Mouse (Mus musculus) midbrain, embryonic 13.5 days (tissue): ENCODE measurements around the gene Synj2bp. TPM values are rescaled to one million over a fixed set of nuclear protein-coding genes. Genes with fewer than 3 reads are reported as not detected.
"Not testable (repeated sequence)": the region's sequence is repeated elsewhere in the genome, so short reads cannot be mapped to it uniquely, and the experiment has no call there.

Experiments used
- ATAC-seq: fragments of 200-750 bp; cut with Nextera tagmentation; 2 replicates; pipeline ENCODE4 v1.8.0; 2017; ENCODE audit warnings: mild to moderate bottlenecking, moderate TSS enrichment, moderate library complexity
- H3K27ac ChIP-seq: fragments of 300-500 bp; sonication (generic); 2 replicates; pipeline ENCODE4 v1.5.1; 2015; ENCODE audit warnings: inconsistent platforms, mild to moderate bottlenecking, moderate library complexity
- H3K27me3 ChIP-seq: fragments of 300-500 bp; sonication (generic); 2 replicates; pipeline ENCODE4 v1.6.1; 2015; ENCODE audit warnings: mild to moderate bottlenecking, inconsistent platforms
- H3K36me3 ChIP-seq: fragments of 300-500 bp; sonication (generic); 2 replicates; pipeline ENCODE4 v1.6.1; 2015; ENCODE audit warnings: mild to moderate bottlenecking, inconsistent platforms
- H3K4me1 ChIP-seq: fragments of 300-500 bp; sonication (generic); replicated peaks from 2 replicates; pipeline ENCODE4 v1.6.1; 2015; ENCODE audit warnings: inconsistent platforms
- H3K4me2 ChIP-seq: fragments of 300-500 bp; sonication (generic); replicated peaks from 2 replicates; pipeline ENCODE4 v1.6.1; 2015; ENCODE audit warnings: moderate library complexity, mild to moderate bottlenecking, inconsistent platforms
- H3K4me3 ChIP-seq: fragments of 300-500 bp; sonication (generic); replicated peaks from 2 replicates; pipeline ENCODE4 v1.5.1; 2015; ENCODE audit warnings: mild to moderate bottlenecking, inconsistent platforms
- H3K9ac ChIP-seq: fragments of 300-500 bp; sonication (generic); replicated peaks from 2 replicates; pipeline ENCODE4 v1.6.1; 2015; ENCODE audit warnings: mild to moderate bottlenecking, inconsistent platforms
- H3K9me3 ChIP-seq: fragments of 300-500 bp; sonication (generic); 2 replicates; pipeline ENCODE4 v1.6.1; 2016; ENCODE audit warnings: mild to moderate bottlenecking, inconsistent platforms
- WGBS: fragments of 180-500 bp; shearing (Covaris S2); methylation state at CpG from one replicate; pipeline ENCODE4 v1.1.7; 2015; 5-methylcytosine and 5-hydroxymethylcytosine counted together
- polyA plus RNA-seq: library from polyadenylated mRNA; unstranded; fragments of >200 nt; fragmentation: Nextera tagmentation; extraction: Ambion mirVana; gene quantifications from 2 replicates; pipeline ENCODE4 v1.2.1, GENCODE M21; 2015

Synj2bp gene
- polyA plus RNA-seq = 38.3 and 41.1 TPM in 2 replicates

DNA sequence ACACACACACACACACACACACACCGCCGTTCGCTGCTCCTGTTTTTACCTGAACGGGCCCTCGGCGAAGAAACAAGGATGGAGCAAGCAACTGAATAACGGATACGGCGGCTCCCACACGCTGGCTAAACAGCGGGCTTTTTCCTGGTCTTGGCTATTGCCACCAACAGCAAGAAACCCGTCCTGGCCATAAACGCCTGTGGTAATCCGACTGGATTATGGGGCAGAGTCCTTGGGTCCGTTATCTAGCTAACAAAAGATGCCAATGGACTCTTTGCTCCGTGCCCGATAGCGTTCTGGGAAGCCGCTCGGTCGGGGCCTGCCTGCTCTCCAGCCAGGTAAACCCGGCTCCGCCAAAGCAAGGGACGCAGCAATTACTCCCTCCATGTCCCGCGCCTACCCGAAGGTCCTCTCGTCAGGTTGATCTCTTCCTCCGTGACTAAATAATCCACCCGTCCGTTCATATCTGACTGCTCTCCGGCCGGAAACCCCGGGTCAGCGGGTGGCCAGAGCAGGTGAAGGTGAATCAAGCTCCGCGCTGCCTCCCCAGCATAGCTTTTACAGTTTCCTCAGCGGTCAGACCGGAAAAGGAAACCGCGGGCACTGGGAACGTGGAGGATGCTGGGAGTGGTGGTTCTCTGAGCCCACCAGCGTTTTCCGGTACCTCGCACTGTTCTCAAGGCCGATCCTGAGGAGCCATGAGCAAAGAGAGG lies at the start of gene Synj2bp, which contains the start of gene Gm20498:
Gene Synj2bp (minus strand): TSS at position 596 of the 713 bp plus-strand sequence.
Gene Gm20498 (minus strand): TSS at position 590 of the 713 bp plus-strand sequence.
- H3K36me3 ChIP-seq = no peaks in the 10 kb centered on the region
- H3K27me3 ChIP-seq = no peaks in the 10 kb centered on the region
- H3K9me3 ChIP-seq = no peaks in the 10 kb centered on the region
- 0% methylated on average over 46 of the region's 46 CpGs for WGBS
- H3K4me3 ChIP-seq = peak within 1 kb of the TSS; percentile 68
- H3K9ac ChIP-seq = peak within 1 kb of the TSS; percentile 83
- H3K27ac ChIP-seq = peak within 1 kb of the TSS; percentile 77
- H3K4me1 ChIP-seq = peaks cover 20% of the 10 kb centered on the region
- H3K4me2 ChIP-seq = peak within 1 kb of the TSS; percentile 67
- peak; percentile 97 for ATAC-seq

DNA sequence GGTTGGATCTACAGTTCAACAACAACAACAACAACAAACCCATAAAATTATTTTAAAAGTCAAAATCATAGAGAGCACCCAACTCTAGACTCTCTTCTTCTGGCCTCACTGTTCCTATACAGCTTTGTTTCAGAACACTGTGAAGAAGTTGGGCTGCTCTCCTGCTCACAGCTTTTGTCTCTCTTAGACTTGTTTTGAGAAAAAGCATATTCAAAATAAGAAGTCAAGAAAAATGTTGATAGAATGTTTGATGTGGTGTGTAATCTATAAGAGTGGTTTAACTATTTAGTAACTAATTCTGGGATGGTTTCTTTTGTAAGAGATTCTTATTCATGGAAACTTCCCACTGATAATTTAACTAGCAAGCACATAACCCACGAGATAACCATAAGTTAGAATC lies 35.7 kb upstream of the Synj2bp start, which contains the start of gene Adam21:
Gene Adam21 (minus strand): TSS at position 101 of the 400 bp plus-strand sequence.
- no peak within 1 kb of the TSS for H3K4me3 ChIP-seq
- ATAC-seq = no peak
- no peak within 1 kb of the TSS for H3K4me2 ChIP-seq
- H3K9ac ChIP-seq = no peak within 1 kb of the TSS
- H3K4me1 ChIP-seq = no peaks in the 10 kb centered on the region
- H3K9me3 ChIP-seq = no peaks in the 10 kb centered on the region
- 90% methylated on average over 1 of the region's 1 CpGs for WGBS
- H3K27ac ChIP-seq = no peak within 1 kb of the TSS
- peaks cover 26% of the 10 kb centered on the region for H3K36me3 ChIP-seq
- H3K27me3 ChIP-seq = no peaks in the 10 kb centered on the region

GRCm38 (mm10) chr12:81567931-81568330 lies 35.2 kb upstream of the Synj2bp start:
- Histone ChIP-seq H3K4me1 (no peaks in the 10 kb centered on the region), H3K9ac (no peak overlapping the region), H3K9me3 (no peaks in the 10 kb centered on the region), H3K27me3 (no peaks in the 10 kb centered on the region), H3K27ac (no peak overlapping the region), H3K4me2 (no peak overlapping the region), H3K36me3 (peaks cover 23% of the 10 kb centered on the region), H3K4me3 (no peak overlapping the region)
- ATAC-seq = no peak
- WGBS = 84% methylated on average over 5 of the region's 5 CpGs

GRCm38 (mm10) chr12:81564173-81564572 lies 31.5 kb upstream of the Synj2bp start:
- ATAC-seq = no peak
- H3K9me3 ChIP-seq = no peaks in the 10 kb centered on the region
- no peak overlapping the region for H3K4me2 ChIP-seq
- H3K36me3 ChIP-seq = no peaks in the 10 kb centered on the region
- H3K9ac ChIP-seq = no peak overlapping the region
- no peaks in the 10 kb centered on the region for H3K27me3 ChIP-seq
- H3K4me1 ChIP-seq = no peaks in the 10 kb centered on the region
- no peak overlapping the region for H3K27ac ChIP-seq
- WGBS = 95% methylated on average over 3 of the region's 3 CpGs
- no peak overlapping the region for H3K4me3 ChIP-seq

- Histone ChIP-seq H3K4me1 (no peaks in the 10 kb centered on the region), H3K27me3 (no peaks in the 10 kb centered on the region), H3K9ac (no peak overlapping the region), H3K36me3 (no peaks in the 10 kb centered on the region), H3K4me3 (no peak overlapping the region), H3K9me3 (no peaks in the 10 kb centered on the region), H3K4me2 (no peak overlapping the region), H3K27ac (no peak overlapping the region)
- 83% methylated on average over 3 of the region's 3 CpGs for WGBS
- no peak for ATAC-seq
These were observed 16.6 kb upstream of the Synj2bp start for GRCm38 (mm10) chr12:81549286-81549685.

GRCm38 (mm10) chr12:81547163-81547562 lies 14.5 kb upstream of the Synj2bp start:
- Histone ChIP-seq H3K27ac (no peak overlapping the region), H3K36me3 (no peaks in the 10 kb centered on the region), H3K9ac (no peak overlapping the region), H3K27me3 (no peaks in the 10 kb centered on the region), H3K9me3 (no peaks in the 10 kb centered on the region), H3K4me3 (no peak overlapping the region), H3K4me2 (no peak overlapping the region), H3K4me1 (no peaks in the 10 kb centered on the region)
- 76% methylated on average over 4 of the region's 4 CpGs for WGBS
- no peak for ATAC-seq

DNA sequence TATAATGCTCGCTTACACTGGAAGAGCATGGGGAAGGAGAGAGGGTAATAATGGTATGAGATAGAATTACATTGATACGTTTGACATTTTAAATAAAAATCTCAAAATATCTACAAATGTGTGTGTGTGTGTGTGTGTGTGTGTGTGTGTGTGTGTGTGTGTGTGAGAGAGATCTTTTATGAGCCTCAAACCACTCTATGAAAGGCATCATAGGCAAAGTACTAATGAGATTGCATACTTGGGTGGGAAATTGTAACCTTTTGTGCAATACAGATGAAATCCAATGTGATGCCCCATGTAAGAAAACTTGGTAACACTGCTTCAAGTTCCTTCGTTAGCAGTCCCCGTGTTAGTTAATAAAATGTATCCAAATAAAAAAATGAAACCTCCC lies 313 bp upstream of the Synj2bp start:
- Histone ChIP-seq H3K9me3 (no peaks in the 10 kb centered on the region), H3K27me3 (no peaks in the 10 kb centered on the region), H3K4me3 (peak overlapping the region; percentile 68), H3K4me2 (peak overlapping the region; percentile 67), H3K27ac (peak overlapping the region; percentile 77), H3K4me1 (peaks cover 20% of the 10 kb centered on the region), H3K36me3 (no peaks in the 10 kb centered on the region), H3K9ac (peak overlapping the region; percentile 83)
- 43% methylated on average over 4 of the region's 4 CpGs for WGBS
- no peak; the same call in 1 of the 2 replicates for ATAC-seq

- H3K4me1 ChIP-seq = peaks cover 20% of the 10 kb centered on the region
These were observed 2.1 kb downstream of the Synj2bp start for GRCm38 (mm10) chr12:81530587-81530986.

DNA sequence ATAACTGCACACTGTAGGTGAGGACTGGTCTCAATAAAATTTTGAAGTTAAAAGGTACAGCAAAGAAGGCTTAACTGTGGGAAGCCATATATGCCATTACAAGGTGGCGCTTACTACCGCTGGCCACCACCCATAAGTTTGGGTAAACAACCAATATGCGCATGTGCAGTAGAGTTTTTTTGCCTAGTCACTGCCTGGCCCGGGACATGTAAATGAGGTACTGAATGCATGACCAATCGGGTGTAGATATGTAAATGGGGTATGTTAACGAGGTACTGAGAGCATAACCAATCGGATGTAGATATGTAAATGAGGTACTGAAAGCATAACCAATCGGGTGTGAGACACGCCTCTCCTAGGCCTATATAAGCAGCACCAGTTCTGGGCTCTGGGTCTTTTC lies 35.8 kb downstream of the Synj2bp start:
- not testable (repeated sequence) for H3K27me3 ChIP-seq, H3K4me2 ChIP-seq, H3K4me3 ChIP-seq, H3K4me1 ChIP-seq, H3K27ac ChIP-seq, H3K9me3 ChIP-seq, H3K9ac ChIP-seq, ATAC-seq
- WGBS = 97% methylated on average over 9 of the region's 9 CpGs
- H3K36me3 ChIP-seq = peaks cover 23% of the 10 kb centered on the region; the same call in 1 of the 2 replicates

More at GRCm38 (mm10) chr12:81530587-81530986, 2.1 kb downstream of the Synj2bp start:
- WGBS = 68% methylated on average over 8 of the region's 8 CpGs
- H3K4me3 ChIP-seq, H3K9me3 ChIP-seq, H3K4me2 ChIP-seq, H3K36me3 ChIP-seq, ATAC-seq, H3K27ac ChIP-seq, H3K9ac ChIP-seq, H3K27me3 ChIP-seq: not testable (repeated sequence)

GRCm38 (mm10) chr12:81490491-81490890 lies 42.2 kb downstream of the Synj2bp start:
- no peaks in the 10 kb centered on the region for H3K27me3 ChIP-seq
- 96% methylated on average over 5 of the region's 5 CpGs for WGBS
- no peaks in the 10 kb centered on the region for H3K9me3 ChIP-seq

GRCm38 (mm10) chr12:81485311-81485710 lies 47.4 kb downstream of the Synj2bp start:
- Histone ChIP-seq H3K36me3 (no peaks in the 10 kb centered on the region), H3K4me3 (peak overlapping the region; percentile 70), H3K9me3 (no peaks in the 10 kb centered on the region), H3K27me3 (no peaks in the 10 kb centered on the region), H3K27ac (peak overlapping the region; percentile 94; the same call in 1 of the 2 replicates), H3K4me2 (peak overlapping the region; percentile 65), H3K9ac (0 out of 2 replicates have a peak overlapping the region, but pooled peaks have one; percentile 67), H3K4me1 (peaks cover 11% of the 10 kb centered on the region)
- 45% methylated on average over 6 of the region's 6 CpGs for WGBS
- ATAC-seq = peak; percentile 61; the same call in 1 of the 2 replicates

More at GRCm38 (mm10) chr12:81490491-81490890, 42.2 kb downstream of the Synj2bp start:
- Histone ChIP-seq H3K9ac (no peak overlapping the region), H3K27ac (no peak overlapping the region), H3K4me2 (no peak overlapping the region), H3K4me1 (peaks cover under 1% of the 10 kb centered on the region; the same call in 1 of the 2 replicates), H3K4me3 (no peak overlapping the region), H3K36me3 (0 out of 2 replicates have a peak, but pooled peaks cover 9% of the 10 kb centered on the region)
- no peak for ATAC-seq

GRCm38 (mm10) chr12:81484727-81485191 lies 48.0 kb downstream of the Synj2bp start, which contains the start of gene Cox16:
TSS of gene Cox16 (minus strand) at chr12:81485127.
- Histone ChIP-seq H3K4me3 (peak within 1 kb of the TSS; percentile 70), H3K4me1 (peaks cover 11% of the 10 kb centered on the region), H3K4me2 (peak within 1 kb of the TSS; percentile 65), H3K9me3 (no peaks in the 10 kb centered on the region), H3K36me3 (no peaks in the 10 kb centered on the region), H3K27ac (peak within 1 kb of the TSS; percentile 94), H3K27me3 (no peaks in the 10 kb centered on the region), H3K9ac (peak within 1 kb of the TSS; percentile 67)
- whole genome bisulfite sequencing = under 1% methylated on average over 31 of the region's 31 CpGs
- ATAC-seq = peak; percentile 99
